Mouse (Mus musculus) limb, embryonic 13.5 days (tissue): ENCODE data around the gene Brd2. TPM values are rescaled to one million over a fixed set of nuclear protein-coding genes. Genes with fewer than 3 reads are reported as not detected.

Source experiments
- ATAC-seq: fragments of 200-750 bp; cut with Nextera tagmentation; 2 replicates; pipeline ENCODE4 v1.8.0; 2017; ENCODE audit warnings: low read depth, moderate number of reproducible peaks, moderate TSS enrichment; ENCODE audit not compliant: low FRiP score
- H3K27ac ChIP-seq: fragments of 300-500 bp; sonication (generic); 2 replicates; pipeline ENCODE4 v1.5.1; 2015; ENCODE audit warnings: inconsistent platforms, mild to moderate bottlenecking, moderate library complexity
- H3K27me3 ChIP-seq: fragments of 300-500 bp; sonication (generic); 2 replicates; pipeline ENCODE4 v1.6.1; 2015; ENCODE audit warnings: mild to moderate bottlenecking, inconsistent platforms
- H3K36me3 ChIP-seq: fragments of 300-500 bp; sonication (generic); 2 replicates; pipeline ENCODE4 v1.6.1; 2015; ENCODE audit warnings: inconsistent platforms, mild to moderate bottlenecking, moderate library complexity
- H3K4me1 ChIP-seq: fragments of 300-500 bp; sonication (generic); 2 replicates; pipeline ENCODE4 v1.6.1; 2015; ENCODE audit warnings: inconsistent platforms
- H3K4me2 ChIP-seq: fragments of 300-500 bp; sonication (generic); replicated peaks from 2 replicates; pipeline ENCODE4 v1.6.1; 2015; ENCODE audit warnings: inconsistent platforms, mild to moderate bottlenecking, moderate library complexity
- H3K4me3 ChIP-seq: fragments of 300-500 bp; sonication (generic); 2 replicates; pipeline ENCODE4 v1.5.1; 2015; ENCODE audit warnings: moderate library complexity, mild to moderate bottlenecking, inconsistent platforms
- H3K9ac ChIP-seq: fragments of 300-500 bp; sonication (generic); 2 replicates; pipeline ENCODE4 v1.6.1; 2015; ENCODE audit warnings: mild to moderate bottlenecking, inconsistent platforms
- H3K9me3 ChIP-seq: fragments of 300-500 bp; sonication (generic); 2 replicates; pipeline ENCODE4 v1.6.1; 2016; ENCODE audit warnings: inconsistent platforms
- WGBS: fragments of 180-500 bp; shearing (Covaris S2); methylation state at CpG from one replicate; pipeline ENCODE4 v1.1.7; 2015; 5-methylcytosine and 5-hydroxymethylcytosine counted together
- polyA plus RNA-seq: library from polyadenylated mRNA; unstranded; fragments of >200 nt; fragmentation: Nextera tagmentation; extraction: Ambion mirVana; gene quantifications from 2 replicates; pipeline ENCODE4 v1.2.1, GENCODE M21; 2015

The Brd2 gene
- polyA plus RNA-seq, 1 experiment from 2014 or later: 133 TPM

DNA sequence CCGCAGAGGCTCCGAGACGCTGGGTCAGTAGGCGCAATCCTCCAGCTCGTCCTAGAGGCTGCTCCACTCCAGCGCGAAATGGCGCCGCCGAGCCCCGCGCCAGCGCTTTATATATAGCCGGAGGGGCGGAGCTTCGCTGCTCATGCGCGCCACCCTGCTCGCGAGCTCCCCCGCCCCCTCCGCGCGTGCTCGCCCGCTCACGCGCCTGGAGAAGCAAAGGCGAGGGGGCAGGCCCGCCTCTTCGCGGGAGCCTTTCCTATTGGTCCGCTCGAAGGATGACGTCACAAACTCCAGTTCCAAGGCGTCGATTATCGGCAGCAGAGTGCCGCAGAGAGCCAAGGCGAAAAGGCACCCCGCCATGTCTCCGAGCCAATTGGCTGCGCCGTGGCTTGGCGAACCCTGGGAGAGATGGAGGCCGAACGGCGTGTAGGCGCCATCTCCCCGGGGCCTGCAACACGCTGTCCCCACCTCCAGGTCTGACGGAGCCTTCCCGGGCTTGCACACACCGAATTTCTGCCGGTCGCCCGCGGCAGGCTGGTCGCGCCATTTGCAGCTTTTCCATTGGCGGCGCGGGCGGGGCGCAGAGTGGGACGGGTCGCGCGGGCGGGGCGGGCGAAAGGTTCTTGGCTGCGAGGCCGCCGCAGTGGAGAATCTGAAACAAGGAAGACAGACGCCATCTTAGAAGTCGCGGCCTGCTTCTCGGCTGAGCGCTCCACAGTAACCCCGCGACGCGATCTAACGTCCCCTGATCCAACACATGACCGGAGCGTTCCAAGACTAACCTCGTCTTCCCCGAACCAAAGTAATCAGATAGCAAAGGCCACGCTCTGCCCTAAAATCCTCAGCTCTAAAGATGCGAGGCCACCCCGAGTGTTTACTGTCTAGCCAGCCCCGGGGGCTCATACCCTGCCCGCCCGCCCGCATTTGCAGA, 2.9 kb downstream of the Brd2 start, which contains the start of gene H2-DMa:
TSS of gene H2-DMa (plus strand) at position 293 of the 931 bp plus-strand sequence.
- Histone ChIP-seq H3K36me3 (peaks cover 43% of the 10 kb centered on the region), H3K27me3 (no peaks in the 10 kb centered on the region), H3K9me3 (no peaks in the 10 kb centered on the region), H3K9ac (peak within 1 kb of the TSS; percentile 97), H3K4me2 (peak within 1 kb of the TSS; percentile 98), H3K4me1 (peaks cover 30% of the 10 kb centered on the region), H3K27ac (peak within 1 kb of the TSS; percentile 100), H3K4me3 (peak within 1 kb of the TSS; percentile 99)
- ATAC-seq: peak; percentile 74
- WGBS: under 1% methylated on average over 96 of the region's 96 CpGs

DNA sequence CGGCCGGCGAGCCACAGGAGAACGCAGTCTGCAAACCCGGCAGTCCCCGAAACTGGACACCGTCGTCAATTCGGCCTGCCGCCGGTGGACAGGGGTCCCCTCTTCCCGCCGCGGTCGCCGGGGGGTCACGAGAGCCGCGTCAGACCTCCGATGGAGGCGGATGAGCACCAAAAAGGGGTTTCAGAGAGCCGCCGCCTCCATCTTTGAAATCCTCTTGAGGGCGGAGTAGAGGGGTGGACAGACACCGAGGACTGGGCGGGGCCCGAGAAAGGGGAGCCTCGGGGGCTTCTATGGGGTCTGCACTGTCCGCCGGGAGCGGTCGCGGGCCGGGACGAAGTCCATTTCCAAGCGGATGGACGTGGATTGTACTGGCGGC, 3.6 kb downstream of the Brd2 start:
- H3K9me3 ChIP-seq: no peaks in the 10 kb centered on the region
- H3K4me1 ChIP-seq: peaks cover 25% of the 10 kb centered on the region
- peak overlapping the region; percentile 98 for H3K4me2 ChIP-seq
- no peak for ATAC-seq
- peak overlapping the region; percentile 84 for H3K27ac ChIP-seq
- under 1% methylated on average over 38 of the region's 38 CpGs for WGBS
- H3K27me3 ChIP-seq: no peaks in the 10 kb centered on the region
- peak overlapping the region; percentile 99 for H3K4me3 ChIP-seq
- peak overlapping the region; percentile 97 for H3K9ac ChIP-seq
- H3K36me3 ChIP-seq: peaks cover 49% of the 10 kb centered on the region

DNA sequence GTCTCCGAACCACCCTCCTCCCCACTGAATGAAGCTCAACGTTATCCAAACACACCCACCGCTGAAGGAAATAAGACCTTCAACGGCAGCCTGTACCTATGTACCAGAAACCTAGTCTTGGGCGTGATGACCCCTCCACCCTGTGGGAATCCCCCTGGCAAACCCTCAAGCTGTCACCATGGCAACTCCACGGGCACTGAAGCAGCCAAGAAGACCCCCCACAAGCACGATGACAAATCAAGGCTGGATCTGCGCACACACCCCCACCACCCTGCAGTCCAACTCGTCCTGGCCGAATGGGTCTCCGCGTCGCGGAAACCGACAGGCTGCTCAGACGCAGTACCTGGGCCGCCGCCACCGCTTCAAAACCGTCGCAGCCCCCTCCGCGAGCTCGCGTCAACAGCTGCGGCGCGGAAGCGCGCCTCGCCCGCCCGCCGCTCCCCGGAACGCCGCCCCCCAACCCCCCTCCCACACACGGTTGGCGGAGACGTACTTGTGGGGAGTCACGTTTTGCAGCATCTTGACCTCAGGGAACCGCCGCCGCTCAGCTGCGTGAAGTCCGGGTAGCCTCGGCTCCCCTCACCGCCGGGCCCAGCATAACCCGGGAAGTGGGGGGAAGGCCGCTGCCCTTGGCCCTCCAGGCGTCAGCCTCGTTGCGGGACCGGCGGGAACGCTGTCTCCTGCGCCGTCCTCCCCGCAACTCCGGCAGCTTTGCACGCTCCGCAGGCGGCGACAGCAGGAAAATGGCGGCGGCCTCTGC, 4.1 kb downstream of the Brd2 start:
- ATAC-seq: no peak
- H3K36me3 ChIP-seq: peaks cover 55% of the 10 kb centered on the region
- peak overlapping the region; percentile 99 for H3K4me3 ChIP-seq
- no peaks in the 10 kb centered on the region for H3K9me3 ChIP-seq
- H3K4me1 ChIP-seq: peaks cover 23% of the 10 kb centered on the region
- WGBS: under 1% methylated on average over 67 of the region's 67 CpGs
- H3K4me2 ChIP-seq: peak overlapping the region; percentile 98
- H3K27me3 ChIP-seq: no peaks in the 10 kb centered on the region
- H3K9ac ChIP-seq: peak overlapping the region; percentile 97
- peak overlapping the region; percentile 84 for H3K27ac ChIP-seq

DNA sequence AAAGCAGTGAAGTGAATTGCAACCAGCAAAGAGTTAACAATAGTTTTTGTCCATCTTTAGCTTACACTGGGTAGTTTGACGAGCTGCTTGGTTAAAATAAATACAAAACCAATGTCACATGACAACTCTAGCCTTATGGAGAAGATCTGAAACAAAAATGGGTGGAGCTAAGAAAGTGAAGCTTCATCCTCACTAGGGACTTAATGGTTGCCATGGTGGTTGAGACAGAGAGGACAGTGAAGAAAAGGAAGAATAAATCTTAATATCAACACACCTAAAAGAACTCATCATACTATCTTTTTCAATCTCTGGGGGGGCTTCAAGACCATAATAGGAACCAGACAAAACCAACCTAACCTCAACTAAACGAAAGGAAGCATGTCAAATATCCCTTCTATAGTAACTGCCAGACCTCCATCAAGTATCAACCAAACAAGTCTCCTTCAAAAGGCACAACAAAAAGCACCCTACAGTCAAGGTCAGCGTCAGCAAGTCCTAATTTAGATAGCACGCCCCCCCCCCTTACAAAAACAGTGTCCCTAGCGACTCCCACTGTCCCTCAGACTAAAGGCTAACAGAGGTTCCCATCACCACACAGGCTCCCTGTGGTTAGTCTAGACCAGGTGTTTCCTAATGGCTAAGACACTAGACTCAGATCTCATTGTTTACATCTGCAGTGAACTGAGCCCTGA, 4.9 kb downstream of the Brd2 start:
- peak overlapping the region; percentile 97 for H3K9ac ChIP-seq
- no peaks in the 10 kb centered on the region for H3K27me3 ChIP-seq
- peak overlapping the region; percentile 99 for H3K4me3 ChIP-seq
- no peaks in the 10 kb centered on the region for H3K9me3 ChIP-seq
- H3K27ac ChIP-seq: no peak overlapping the region
- no peak for ATAC-seq
- H3K4me1 ChIP-seq: peaks cover 28% of the 10 kb centered on the region
- H3K36me3 ChIP-seq: peaks cover 62% of the 10 kb centered on the region
- WGBS: 2% methylated on average over 5 of the region's 5 CpGs
- peak overlapping the region; percentile 98 for H3K4me2 ChIP-seq

DNA sequence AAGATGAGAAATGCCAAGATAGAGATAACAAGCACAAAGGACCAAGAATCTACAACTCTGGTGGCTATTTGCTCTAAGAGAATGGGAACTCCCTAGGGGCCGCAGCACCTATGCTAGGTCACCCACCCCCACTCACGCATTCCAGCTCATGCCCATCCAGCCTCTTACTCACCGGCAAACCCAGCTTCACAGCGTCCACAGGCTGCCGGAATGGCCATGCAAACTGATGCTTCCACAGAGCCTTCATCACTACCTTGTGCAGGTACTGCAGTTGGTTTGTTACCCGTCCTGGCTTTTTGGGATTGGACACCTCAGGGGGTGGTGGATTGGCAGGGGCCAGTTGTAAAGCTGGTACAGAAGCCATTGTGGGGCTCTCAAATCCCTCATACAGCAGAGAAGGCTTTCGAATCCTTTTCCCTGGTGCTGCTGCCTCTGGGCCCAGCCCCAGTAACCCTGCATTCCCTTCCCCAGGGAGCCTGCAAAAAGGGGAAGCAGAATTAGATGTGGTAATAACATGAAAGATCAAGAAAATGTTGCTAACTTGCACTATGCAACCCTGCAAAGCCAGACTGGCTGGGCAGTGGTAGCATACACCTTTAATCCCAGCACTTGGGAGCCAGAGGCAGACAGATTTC, 5.6 kb downstream of the Brd2 start:
- no peaks in the 10 kb centered on the region for H3K9me3 ChIP-seq
- H3K27me3 ChIP-seq: no peaks in the 10 kb centered on the region
- peak overlapping the region; percentile 97 for H3K9ac ChIP-seq
- H3K4me1 ChIP-seq: peaks cover 28% of the 10 kb centered on the region
- H3K36me3 ChIP-seq: peaks cover 69% of the 10 kb centered on the region
- H3K27ac ChIP-seq: no peak overlapping the region
- WGBS: 31% methylated on average over 7 of the region's 7 CpGs
- H3K4me3 ChIP-seq: peak overlapping the region; percentile 99
- peak overlapping the region; percentile 98 for H3K4me2 ChIP-seq
- ATAC-seq: no peak

DNA sequence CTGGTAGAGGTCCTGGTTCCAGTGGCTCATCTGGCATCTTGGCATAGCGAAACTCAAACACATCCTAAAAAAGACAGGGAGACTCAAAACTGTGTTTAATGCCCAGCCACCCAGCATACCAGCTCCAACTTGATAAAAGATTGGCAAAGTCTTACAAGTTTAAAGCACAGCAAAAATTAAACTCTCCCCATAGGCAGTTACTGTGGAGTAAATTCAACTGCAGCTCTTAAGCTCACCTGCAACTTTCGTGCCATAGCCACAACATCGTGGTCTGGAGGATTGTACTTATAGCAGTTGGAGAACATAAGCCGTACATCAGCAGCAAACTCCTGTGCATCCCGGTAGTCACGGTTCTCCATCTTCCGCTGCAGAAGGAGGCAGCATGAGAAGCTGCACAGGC, 8.3 kb downstream of the Brd2 start:
- no peak overlapping the region for H3K9ac ChIP-seq
- H3K4me1 ChIP-seq: peaks cover 34% of the 10 kb centered on the region
- WGBS: 93% methylated on average over 7 of the region's 7 CpGs
- ATAC-seq: no peak
- H3K4me2 ChIP-seq: no peak overlapping the region
- no peaks in the 10 kb centered on the region for H3K9me3 ChIP-seq
- no peak overlapping the region for H3K4me3 ChIP-seq
- H3K27ac ChIP-seq: no peak overlapping the region
- no peaks in the 10 kb centered on the region for H3K27me3 ChIP-seq
- peaks cover 96% of the 10 kb centered on the region for H3K36me3 ChIP-seq

DNA sequence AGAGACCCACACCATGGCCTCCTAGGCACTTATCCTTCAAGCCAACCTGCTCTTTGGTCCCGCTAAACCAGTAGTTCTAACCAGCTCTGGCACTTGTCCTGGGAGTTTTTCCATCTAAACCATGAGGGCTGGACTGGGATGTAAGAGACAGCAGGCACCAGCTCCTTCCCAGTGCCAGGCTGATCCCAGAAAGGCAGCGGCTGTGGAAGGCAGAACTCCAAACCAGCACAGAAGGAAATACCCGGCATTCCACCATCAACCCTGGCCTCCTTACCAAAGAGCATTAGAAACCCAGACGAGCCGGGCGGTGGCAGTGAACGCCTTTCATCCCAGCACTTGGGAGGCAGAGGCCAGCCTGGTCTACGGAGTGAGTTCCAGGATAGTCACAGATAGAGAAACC, 12.1 kb downstream of the Brd2 start:
- Histone ChIP-seq H3K4me1 (peaks cover 15% of the 10 kb centered on the region; the same call in 1 of the 2 replicates), H3K27ac (peak overlapping the region; percentile 33; the same call in 1 of the 2 replicates), H3K4me2 (no peak overlapping the region), H3K9ac (no peak overlapping the region), H3K4me3 (no peak overlapping the region), H3K27me3 (no peaks in the 10 kb centered on the region), H3K36me3 (peaks cover 69% of the 10 kb centered on the region), H3K9me3 (no peaks in the 10 kb centered on the region)
- ATAC-seq: 0 out of 2 replicates have a peak, but pooled peaks have one; percentile 4
- 61% methylated on average over 8 of the region's 8 CpGs for WGBS

DNA sequence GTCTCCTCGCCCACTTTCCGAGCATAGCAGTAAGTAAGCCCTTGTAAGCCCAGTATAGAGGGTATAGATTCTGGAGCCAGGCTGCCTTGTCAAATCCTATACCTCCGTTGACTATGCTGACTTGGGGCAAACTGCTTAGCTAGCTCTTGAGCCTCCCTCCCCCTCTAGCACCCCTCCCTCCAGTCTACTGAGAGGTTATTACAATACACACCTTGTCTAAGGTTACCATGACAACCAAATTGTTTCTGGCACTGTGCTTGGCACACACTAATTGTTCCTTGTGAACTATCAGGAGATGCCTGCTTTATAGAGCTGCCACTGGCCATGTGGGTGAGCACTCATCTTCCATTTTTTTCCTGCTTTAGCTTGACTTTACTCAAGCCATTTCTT, 12.6 kb downstream of the Brd2 start:
- no peak overlapping the region for H3K9ac ChIP-seq
- no peaks in the 10 kb centered on the region for H3K27me3 ChIP-seq
- H3K4me2 ChIP-seq: no peak overlapping the region
- H3K27ac ChIP-seq: peak overlapping the region; percentile 22; the same call in 1 of the 2 replicates
- H3K4me3 ChIP-seq: no peak overlapping the region
- peaks cover 14% of the 10 kb centered on the region; the same call in 1 of the 2 replicates for H3K4me1 ChIP-seq
- peaks cover 64% of the 10 kb centered on the region for H3K36me3 ChIP-seq
- H3K9me3 ChIP-seq: no peaks in the 10 kb centered on the region
- ATAC-seq: peak; percentile 33; the same call in 1 of the 2 replicates
- 55% methylated on average over 3 of the region's 3 CpGs for WGBS

DNA sequence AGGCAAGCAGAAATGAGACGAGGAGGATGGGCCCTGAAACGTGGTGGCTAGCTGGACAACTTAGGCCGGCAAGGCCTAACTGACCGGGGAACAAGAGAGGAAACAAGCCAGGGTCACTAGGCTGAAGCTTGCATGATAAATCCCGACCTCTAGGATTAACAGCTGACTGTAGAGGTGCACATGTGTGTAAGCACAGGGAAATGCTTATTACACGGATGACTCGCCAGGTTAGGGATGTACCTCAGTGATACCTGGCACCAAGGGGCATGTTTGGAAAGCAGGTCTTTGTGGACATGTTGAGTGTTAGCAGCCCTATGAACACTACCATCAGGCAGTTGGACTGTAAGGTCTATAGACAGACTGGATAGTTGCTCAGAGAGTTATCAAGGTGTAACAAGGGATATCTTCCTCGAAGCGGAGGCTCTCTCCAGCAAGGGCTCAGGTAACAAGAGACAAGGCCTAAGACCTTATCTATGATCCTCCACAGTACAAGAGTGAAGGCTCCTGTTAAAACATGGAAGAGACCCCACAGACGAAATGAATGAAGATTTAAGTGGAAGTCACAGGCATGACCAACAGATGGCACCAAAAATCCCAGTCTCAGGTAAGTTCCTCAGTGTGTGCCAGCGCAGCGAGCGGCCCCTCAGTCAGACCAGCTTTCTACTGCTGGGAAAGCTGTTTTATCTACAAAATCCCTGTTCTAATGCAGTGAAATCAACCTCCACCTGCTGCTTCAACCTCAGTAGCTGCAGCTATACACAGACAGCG, 13.2 kb downstream of the Brd2 start:
- Histone ChIP-seq H3K4me3 (no peak overlapping the region), H3K9me3 (no peaks in the 10 kb centered on the region), H3K4me2 (no peak overlapping the region), H3K9ac (no peak overlapping the region), H3K27ac (peak overlapping the region; percentile 22; the same call in 1 of the 2 replicates), H3K27me3 (no peaks in the 10 kb centered on the region), H3K36me3 (peaks cover 58% of the 10 kb centered on the region), H3K4me1 (peaks cover 14% of the 10 kb centered on the region; the same call in 1 of the 2 replicates)
- no peak for ATAC-seq
- 75% methylated on average over 14 of the region's 14 CpGs for WGBS

DNA sequence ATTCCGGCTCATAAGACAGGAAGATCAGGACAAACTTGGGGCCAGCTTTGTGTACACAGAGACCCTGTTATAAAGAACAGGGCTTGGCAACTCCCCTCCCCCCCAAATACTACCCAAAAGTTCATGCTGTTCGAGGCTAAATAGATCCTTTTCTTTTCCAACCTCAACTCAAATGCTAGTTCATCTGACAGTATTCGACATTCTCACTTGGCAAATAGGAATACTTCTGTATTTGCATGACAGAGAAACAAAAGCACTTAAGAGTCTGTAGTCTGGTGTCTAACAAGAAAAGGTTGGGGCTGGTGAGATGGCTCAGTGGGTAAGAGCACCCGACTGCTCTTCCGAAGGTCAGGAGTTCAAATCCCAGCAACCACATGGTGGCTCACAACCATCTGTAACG, 14.0 kb downstream of the Brd2 start:
- no peak overlapping the region for H3K27ac ChIP-seq
- WGBS: 84% methylated on average over 5 of the region's 6 CpGs
- H3K27me3 ChIP-seq: no peaks in the 10 kb centered on the region
- H3K36me3 ChIP-seq: peaks cover 51% of the 10 kb centered on the region
- no peak for ATAC-seq
- no peak overlapping the region for H3K9ac ChIP-seq
- peaks cover 12% of the 10 kb centered on the region; the same call in 1 of the 2 replicates for H3K4me1 ChIP-seq
- no peak overlapping the region for H3K4me2 ChIP-seq
- no peak overlapping the region for H3K4me3 ChIP-seq
- no peaks in the 10 kb centered on the region for H3K9me3 ChIP-seq
